Mouse (Mus musculus): ENCODE measurements around the gene Nutf2-ps1. TPM values are rescaled to one million over a fixed set of nuclear protein-coding genes. Genes with fewer than 3 reads are reported as not detected.

The Nutf2-ps1 gene
- polyA plus RNA-seq, 1 experiment from 2014 or later = 484 TPM

- WGBS = 82% methylated on average over 3 of the region's 3 CpGs
- Histone ChIP-seq H3K9ac (ENCODE audit: low read depth, low read length) (no peak overlapping the region), H3K9me3 (ENCODE audit: control insufficient read depth, low read length) (no peaks in the 10 kb centered on the region), H3K4me1 (replicated peaks; ENCODE audit: control insufficient read depth, insufficient read depth, low read length) (no peaks in the 10 kb centered on the region), H3K4me2 (replicated peaks; ENCODE audit: low read depth, low read length) (no peak overlapping the region), H3K36me3 (ENCODE audit: control insufficient read depth, insufficient read depth, low read length) (no peaks in the 10 kb centered on the region), H3K27me3 (ENCODE audit: control insufficient read depth, insufficient read depth, low read length) (no peaks in the 10 kb centered on the region), H3K4me3 (ENCODE audit: low read depth, low read length) (no peak overlapping the region), H3K27ac (ENCODE audit: low read depth, low read length) (no peak overlapping the region)
- ATAC-seq (ENCODE audit: low FRiP score) (no peak), DNase-seq (ENCODE audit: low spot score) (no peak)
These were observed 28.4 kb downstream of the Nutf2-ps1 start for GRCm38 (mm10) chr19:53560436-53560835.

- Histone ChIP-seq H3K27me3 (ENCODE audit: control insufficient read depth, insufficient read depth, low read length) (no peaks in the 10 kb centered on the region), H3K4me2 (replicated peaks; ENCODE audit: low read depth, low read length) (peak overlapping the region; percentile 17; the same call in 1 of the 2 replicates), H3K4me1 (replicated peaks; ENCODE audit: control insufficient read depth, insufficient read depth, low read length) (no peaks in the 10 kb centered on the region), H3K9me3 (ENCODE audit: control insufficient read depth, low read length) (no peaks in the 10 kb centered on the region), H3K27ac (ENCODE audit: low read depth, low read length) (no peak overlapping the region), H3K36me3 (ENCODE audit: control insufficient read depth, insufficient read depth, low read length) (no peaks in the 10 kb centered on the region), H3K9ac (ENCODE audit: low read depth, low read length) (no peak overlapping the region), H3K4me3 (ENCODE audit: low read depth, low read length) (no peak overlapping the region)
- DNase-seq (ENCODE audit: low spot score) (no peak), ATAC-seq (ENCODE audit: low FRiP score) (no peak)
- 29% methylated on average over 20 of the region's 20 CpGs for WGBS
These were observed 31.5 kb downstream of the Nutf2-ps1 start for GRCm38 (mm10) chr19:53557267-53557936.

- WGBS = 42% methylated on average over 6 of the region's 6 CpGs
- Histone ChIP-seq H3K27me3 (ENCODE audit: control insufficient read depth, insufficient read depth, low read length) (no peaks in the 10 kb centered on the region), H3K4me2 (replicated peaks; ENCODE audit: low read depth, low read length) (no peak overlapping the region), H3K4me3 (ENCODE audit: low read depth, low read length) (no peak overlapping the region), H3K4me1 (replicated peaks; ENCODE audit: control insufficient read depth, insufficient read depth, low read length) (no peaks in the 10 kb centered on the region), H3K36me3 (ENCODE audit: control insufficient read depth, insufficient read depth, low read length) (no peaks in the 10 kb centered on the region), H3K9ac (ENCODE audit: low read depth, low read length) (no peak overlapping the region), H3K9me3 (ENCODE audit: control insufficient read depth, low read length) (no peaks in the 10 kb centered on the region), H3K27ac (ENCODE audit: low read depth, low read length) (no peak overlapping the region)
- no peak for ATAC-seq (ENCODE audit: low FRiP score)
- no peak for DNase-seq (ENCODE audit: low spot score)
These were observed 32.0 kb downstream of the Nutf2-ps1 start for GRCm38 (mm10) chr19:53556841-53557240.

GRCm38 (mm10) chr19:53554981-53555616 is 33.8 kb downstream of the Nutf2-ps1 start:
- WGBS = 76% methylated on average over 5 of the region's 5 CpGs

GRCm38 (mm10) chr19:53554402-53554801 is 34.5 kb downstream of the Nutf2-ps1 start:
- H3K4me2 ChIP-seq (replicated peaks; ENCODE audit: low read depth, low read length) = no peak overlapping the region
- WGBS = 91% methylated on average over 11 of the region's 11 CpGs
- H3K36me3 ChIP-seq (ENCODE audit: control insufficient read depth, insufficient read depth, low read length) = no peaks in the 10 kb centered on the region
- no peak overlapping the region for H3K4me3 ChIP-seq (ENCODE audit: low read depth, low read length)
- no peaks in the 10 kb centered on the region for H3K27me3 ChIP-seq (ENCODE audit: control insufficient read depth, insufficient read depth, low read length)
- DNase-seq (ENCODE audit: low spot score) = no peak
- ATAC-seq (ENCODE audit: low FRiP score) = no peak
- H3K9me3 ChIP-seq (ENCODE audit: control insufficient read depth, low read length) = no peaks in the 10 kb centered on the region
- no peaks in the 10 kb centered on the region for H3K4me1 ChIP-seq (replicated peaks; ENCODE audit: control insufficient read depth, insufficient read depth, low read length)
- H3K27ac ChIP-seq (ENCODE audit: low read depth, low read length) = no peak overlapping the region
- no peak overlapping the region for H3K9ac ChIP-seq (ENCODE audit: low read depth, low read length)

More at GRCm38 (mm10) chr19:53554981-53555616, 33.8 kb downstream of the Nutf2-ps1 start:
- H3K4me3 ChIP-seq (ENCODE audit: low read depth, low read length) = no peak overlapping the region
- no peaks in the 10 kb centered on the region for H3K4me1 ChIP-seq (replicated peaks; ENCODE audit: control insufficient read depth, insufficient read depth, low read length)
- no peak for ATAC-seq (ENCODE audit: low FRiP score)
- H3K36me3 ChIP-seq (ENCODE audit: control insufficient read depth, insufficient read depth, low read length) = no peaks in the 10 kb centered on the region
- H3K4me2 ChIP-seq (replicated peaks; ENCODE audit: low read depth, low read length) = no peak overlapping the region
- H3K27me3 ChIP-seq (ENCODE audit: control insufficient read depth, insufficient read depth, low read length) = no peaks in the 10 kb centered on the region
- no peak overlapping the region for H3K9ac ChIP-seq (ENCODE audit: low read depth, low read length)
- no peaks in the 10 kb centered on the region for H3K9me3 ChIP-seq (ENCODE audit: control insufficient read depth, low read length)
- DNase-seq (ENCODE audit: low spot score) = no peak
- no peak overlapping the region for H3K27ac ChIP-seq (ENCODE audit: low read depth, low read length)

- DNase-seq (ENCODE audit: low spot score) (no peak), ATAC-seq (ENCODE audit: low FRiP score) (no peak)
- 54% methylated on average over 6 of the region's 6 CpGs for WGBS
- no peaks in the 10 kb centered on the region for H3K27me3 ChIP-seq (ENCODE audit: control insufficient read depth, insufficient read depth, low read length)
- no peaks in the 10 kb centered on the region for H3K36me3 ChIP-seq (ENCODE audit: control insufficient read depth, insufficient read depth, low read length)
- H3K9me3 ChIP-seq (ENCODE audit: control insufficient read depth, low read length) = no peaks in the 10 kb centered on the region
- no peak overlapping the region for H3K9ac ChIP-seq (ENCODE audit: low read depth, low read length)
- H3K4me1 ChIP-seq (replicated peaks; ENCODE audit: control insufficient read depth, insufficient read depth, low read length) = no peaks in the 10 kb centered on the region
- H3K4me3 ChIP-seq (ENCODE audit: low read depth, low read length) = no peak overlapping the region
- H3K4me2 ChIP-seq (replicated peaks; ENCODE audit: low read depth, low read length) = no peak overlapping the region
- no peak overlapping the region for H3K27ac ChIP-seq (ENCODE audit: low read depth, low read length)
These were observed 36.1 kb downstream of the Nutf2-ps1 start for GRCm38 (mm10) chr19:53552795-53553194.

- no peaks in the 10 kb centered on the region for H3K36me3 ChIP-seq (ENCODE audit: control insufficient read depth, insufficient read depth, low read length)
- H3K9ac ChIP-seq (ENCODE audit: low read depth, low read length) = no peak overlapping the region
- ATAC-seq (ENCODE audit: low FRiP score) (no peak), DNase-seq (ENCODE audit: low spot score) (no peak)
- H3K9me3 ChIP-seq (ENCODE audit: control insufficient read depth, low read length) = no peaks in the 10 kb centered on the region
- 32% methylated on average over 10 of the region's 10 CpGs for WGBS
- H3K4me2 ChIP-seq (replicated peaks; ENCODE audit: low read depth, low read length) = no peak overlapping the region
- H3K27ac ChIP-seq (ENCODE audit: low read depth, low read length) = no peak overlapping the region
- H3K27me3 ChIP-seq (ENCODE audit: control insufficient read depth, insufficient read depth, low read length) = no peaks in the 10 kb centered on the region
- no peaks in the 10 kb centered on the region for H3K4me1 ChIP-seq (replicated peaks; ENCODE audit: control insufficient read depth, insufficient read depth, low read length)
- no peak overlapping the region for H3K4me3 ChIP-seq (ENCODE audit: low read depth, low read length)
These were observed 36.6 kb downstream of the Nutf2-ps1 start for GRCm38 (mm10) chr19:53552216-53552786.

GRCm38 (mm10) chr19:53550972-53551371 is 37.9 kb downstream of the Nutf2-ps1 start:
- H3K36me3 ChIP-seq (ENCODE audit: control insufficient read depth, insufficient read depth, low read length) = no peaks in the 10 kb centered on the region
- no peaks in the 10 kb centered on the region for H3K9me3 ChIP-seq (ENCODE audit: control insufficient read depth, low read length)
- DNase-seq (ENCODE audit: low spot score) (no peak), ATAC-seq (ENCODE audit: low FRiP score) (no peak)
- H3K27ac ChIP-seq (ENCODE audit: low read depth, low read length) = no peak overlapping the region
- no peak overlapping the region for H3K4me3 ChIP-seq (ENCODE audit: low read depth, low read length)
- no peak overlapping the region for H3K4me2 ChIP-seq (replicated peaks; ENCODE audit: low read depth, low read length)
- 80% methylated on average over 12 of the region's 12 CpGs for WGBS
- no peaks in the 10 kb centered on the region for H3K27me3 ChIP-seq (ENCODE audit: control insufficient read depth, insufficient read depth, low read length)
- H3K9ac ChIP-seq (ENCODE audit: low read depth, low read length) = no peak overlapping the region
- no peaks in the 10 kb centered on the region for H3K4me1 ChIP-seq (replicated peaks; ENCODE audit: control insufficient read depth, insufficient read depth, low read length)

- Histone ChIP-seq H3K4me2 (replicated peaks; ENCODE audit: low read depth, low read length) (no peak overlapping the region), H3K9ac (ENCODE audit: low read depth, low read length) (no peak overlapping the region), H3K4me1 (replicated peaks; ENCODE audit: control insufficient read depth, insufficient read depth, low read length) (no peaks in the 10 kb centered on the region), H3K4me3 (ENCODE audit: low read depth, low read length) (no peak overlapping the region), H3K27me3 (ENCODE audit: control insufficient read depth, insufficient read depth, low read length) (no peaks in the 10 kb centered on the region), H3K36me3 (ENCODE audit: control insufficient read depth, insufficient read depth, low read length) (no peaks in the 10 kb centered on the region), H3K27ac (ENCODE audit: low read depth, low read length) (no peak overlapping the region), H3K9me3 (ENCODE audit: control insufficient read depth, low read length) (no peaks in the 10 kb centered on the region)
- ATAC-seq (ENCODE audit: low FRiP score) (peak; percentile 49; the same call in 1 of the 2 replicates), DNase-seq (ENCODE audit: low spot score) (peak; percentile 40)
- WGBS = 18% methylated on average over 8 of the region's 8 CpGs
These were observed 41.3 kb downstream of the Nutf2-ps1 start for GRCm38 (mm10) chr19:53547597-53547996.
